Mouse (Mus musculus) cortical plate, adult 2 months (tissue): ENCODE results near the gene Zmiz1.

ENCODE experiments used
- CTCF ChIP-seq: fragments of 200-500 bp; IDR thresholded peaks from 2 replicates; pipeline ENCODE4 v1.5.1; 2011; ENCODE audit warnings: mild to moderate bottlenecking, control low read depth, low read length; ENCODE audit not compliant: insufficient read depth; ENCODE audit errors: extremely low read depth
- POLR2A ChIP-seq: fragments of 200-500 bp; IDR thresholded peaks from 2 replicates; pipeline ENCODE4 v1.6.1; 2011; ENCODE audit warnings: mild to moderate bottlenecking, low read length, control low read depth; ENCODE audit not compliant: insufficient read depth; ENCODE audit errors: extremely low read depth

- TF ChIP-seq CTCF (no peak), POLR2A (no peak)
These were observed 35.8 kb downstream of the Zmiz1 start for GRCm38 (mm10) chr14:25494778-25495177.
